Mouse (Mus musculus) thymus, adult 2 months (tissue): ENCODE results near the gene Pde10a. TPM values are rescaled to one million over a fixed set of nuclear protein-coding genes. Genes with fewer than 3 reads are reported as not detected.

Source experiments
- DNase-seq: peaks from one replicate; pipeline ENCODE4 v3.0.0; 2021
- H3K27ac ChIP-seq: fragments of 200-500 bp; 2 replicates; pipeline ENCODE4 v1.5.1; 2012; ENCODE audit warnings: low read length, control low read depth; ENCODE audit not compliant: control insufficient read depth, insufficient read depth
- H3K27me3 ChIP-seq: fragments of 200-500 bp; 2 replicates; pipeline ENCODE4 v1.6.1; 2012; ENCODE audit warnings: mild to moderate bottlenecking, low read length, moderate library complexity, mixed read lengths; ENCODE audit not compliant: control insufficient read depth, insufficient read depth
- H3K36me3 ChIP-seq: fragments of 200-500 bp; 2 replicates; pipeline ENCODE4 v1.6.1; 2012; ENCODE audit warnings: mild to moderate bottlenecking, low read length, moderate library complexity; ENCODE audit not compliant: control insufficient read depth, insufficient read depth
- H3K4me1 ChIP-seq: fragments of 200-500 bp; replicated peaks from 2 replicates; pipeline ENCODE4 v1.6.1; 2012; ENCODE audit warnings: low read length; ENCODE audit not compliant: control insufficient read depth, insufficient read depth
- H3K4me3 ChIP-seq: fragments of 200-500 bp; 2 replicates; pipeline ENCODE4 v1.5.1; 2012; ENCODE audit warnings: mild to moderate bottlenecking, low read length, control low read depth, moderate library complexity; ENCODE audit not compliant: control insufficient read depth, insufficient read depth
- CTCF ChIP-seq: fragments of 200-500 bp; IDR thresholded peaks from 2 replicates; pipeline ENCODE4 v1.5.1; 2012; ENCODE audit warnings: mild to moderate bottlenecking, control low read depth, low read length, moderate library complexity, borderline replicate concordance; ENCODE audit not compliant: control insufficient read depth, poor library complexity, insufficient read depth; ENCODE audit errors: extremely low read depth
- POLR2A ChIP-seq: fragments of 200-500 bp; IDR thresholded peaks from 2 replicates; pipeline ENCODE4 v1.6.1; 2012; ENCODE audit warnings: mild to moderate bottlenecking, low read length, control low read depth, moderate library complexity; ENCODE audit not compliant: control insufficient read depth, poor library complexity, insufficient read depth; ENCODE audit errors: extremely low read depth
- WGBS: fragments of 180-500 bp; shearing (Covaris S2); methylation state at CpG from one replicate; pipeline ENCODE4 v1.1.7; 2018; 5-methylcytosine and 5-hydroxymethylcytosine counted together
- polyA plus RNA-seq: library from polyadenylated mRNA; depleted of rRNA; stranded (reverse); fragments of >200 nt; gene quantifications from 2 replicates; pipeline ENCODE4 v1.2.3, GENCODE M21; 2012

Pde10a gene
- polyA plus RNA-seq, 1 experiment: 4.8 TPM

DNA sequence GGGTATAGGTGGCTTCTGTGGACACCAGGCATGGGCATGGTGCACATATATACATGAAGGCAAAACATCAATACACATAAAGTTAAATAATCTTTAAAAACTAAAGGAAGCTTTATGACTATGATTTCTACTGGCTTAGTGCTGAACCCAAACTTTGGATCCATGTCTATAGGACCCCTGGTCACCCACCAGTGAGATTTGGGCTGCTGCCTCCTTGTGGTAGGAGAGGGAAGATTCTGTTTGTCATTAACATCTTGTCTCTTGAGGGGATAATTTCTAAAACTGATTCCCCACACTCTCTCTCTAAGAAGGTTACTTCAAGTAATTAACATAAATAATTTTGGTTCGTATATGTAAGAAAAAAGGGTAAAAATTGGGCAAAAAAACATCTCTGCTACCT is 220.2 kb downstream of the Pde10a start:
- Histone ChIP-seq H3K4me1 (no peaks in the 10 kb centered on the region), H3K36me3 (no peaks in the 10 kb centered on the region), H3K27me3 (no peaks in the 10 kb centered on the region), H3K27ac (no peak overlapping the region), H3K4me3 (no peak overlapping the region)
- no peak for TF ChIP-seq CTCF
- TF ChIP-seq POLR2A: no peak
- no peak for DNase-seq
- WGBS: 77% methylated on average over 1 of the region's 1 CpGs

DNA sequence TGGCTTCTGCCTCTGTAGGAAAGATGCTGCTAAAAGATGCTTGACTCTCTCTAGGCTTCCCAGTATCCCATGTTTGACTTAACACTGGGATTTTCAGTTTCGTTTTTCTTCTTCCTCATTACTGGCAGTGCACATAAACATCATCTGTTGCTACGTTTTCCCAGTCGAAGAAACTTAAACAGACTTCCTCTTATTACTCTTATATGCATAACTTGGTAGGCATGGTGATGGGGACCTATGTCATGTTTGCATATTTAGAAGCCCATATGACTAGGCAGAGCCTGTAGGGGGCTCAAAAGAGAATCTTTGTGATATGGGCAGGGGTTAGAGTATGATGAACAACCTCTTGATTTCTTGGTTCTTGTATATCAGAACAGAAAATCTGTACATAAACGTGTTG is 224.3 kb downstream of the Pde10a start:
- Histone ChIP-seq H3K36me3 (no peaks in the 10 kb centered on the region), H3K4me1 (no peaks in the 10 kb centered on the region), H3K27ac (no peak overlapping the region), H3K4me3 (no peak overlapping the region), H3K27me3 (no peaks in the 10 kb centered on the region)
- TF ChIP-seq POLR2A (no peak), CTCF (no peak)
- 44% methylated on average over 4 of the region's 4 CpGs for WGBS
- no peak for DNase-seq

DNA sequence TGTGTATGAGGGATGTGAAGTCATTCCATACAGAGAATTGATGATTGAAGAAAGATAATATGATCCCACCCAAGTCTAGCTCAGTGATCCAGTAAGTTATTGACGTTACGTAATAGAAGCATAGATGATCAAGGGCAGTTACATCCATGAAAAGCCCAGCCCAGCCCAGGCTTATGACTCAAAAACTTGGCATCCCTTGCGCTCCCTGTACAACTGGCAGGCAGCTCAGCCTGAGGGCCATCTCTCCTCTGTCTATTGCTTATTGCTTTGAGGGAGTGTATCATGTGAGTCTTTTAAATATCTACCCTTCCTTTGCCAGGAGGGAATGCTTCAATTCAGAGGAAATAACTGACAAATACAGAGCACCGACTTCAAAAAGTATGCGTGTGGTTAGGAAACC is 232.4 kb downstream of the Pde10a start:
- H3K27me3 ChIP-seq: no peaks in the 10 kb centered on the region
- H3K4me3 ChIP-seq: no peak overlapping the region
- TF ChIP-seq CTCF (no peak), POLR2A (no peak)
- WGBS: 54% methylated on average over 5 of the region's 5 CpGs
- peaks cover 18% of the 10 kb centered on the region for H3K4me1 ChIP-seq
- no peak for DNase-seq
- H3K36me3 ChIP-seq: no peaks in the 10 kb centered on the region
- no peak overlapping the region for H3K27ac ChIP-seq

DNA sequence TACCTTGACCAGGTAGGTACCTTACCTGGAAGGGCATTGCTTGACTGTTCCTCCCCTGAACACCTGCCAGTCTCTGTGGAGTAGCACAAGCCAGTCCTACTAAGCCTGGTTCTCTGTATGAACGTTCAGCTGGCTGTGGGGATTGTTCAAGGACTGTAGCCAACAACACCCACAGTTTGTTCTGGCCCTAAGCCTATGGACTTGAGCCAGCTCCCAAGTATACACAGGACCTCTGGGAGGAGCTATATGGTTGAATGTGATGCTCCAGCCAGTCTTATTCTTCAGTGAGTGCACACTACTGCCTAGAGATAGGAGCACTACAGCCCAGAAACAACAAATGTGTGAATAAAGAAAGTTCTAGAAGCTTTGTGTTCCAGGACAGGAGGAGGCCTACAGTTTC is 238.1 kb downstream of the Pde10a start:
- no peak for DNase-seq
- no peak overlapping the region for H3K4me3 ChIP-seq

DNA sequence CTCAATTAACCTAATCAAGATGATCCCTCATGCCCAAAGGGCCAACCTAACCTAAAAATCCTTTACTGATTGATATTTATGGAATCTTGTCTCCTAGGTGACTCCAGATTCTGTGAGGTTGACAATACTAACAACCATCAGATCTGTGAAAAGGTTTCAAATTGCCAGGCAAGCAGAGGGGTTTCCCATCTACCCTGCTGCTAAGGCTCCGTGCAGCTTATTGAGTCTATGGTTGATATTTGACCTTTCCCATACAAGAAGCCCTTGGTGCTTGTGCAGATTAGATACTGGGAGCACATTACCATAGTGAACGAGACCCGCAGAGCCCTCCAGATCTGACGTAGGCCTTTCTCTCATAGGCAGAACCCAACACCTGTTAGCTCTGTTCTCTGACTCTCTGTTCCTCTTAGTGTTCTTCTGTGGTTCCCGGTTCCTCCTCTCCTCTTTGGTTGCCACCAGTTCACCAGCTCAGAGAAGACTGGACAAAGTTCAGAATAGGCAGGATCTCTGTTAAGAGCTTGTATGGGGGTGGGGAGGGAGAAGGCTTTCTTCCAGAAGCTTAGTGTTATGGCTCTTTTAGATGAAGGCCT is 240.9 kb downstream of the Pde10a start:
- TF ChIP-seq POLR2A (no peak), CTCF (no peak)
- Histone ChIP-seq H3K27me3 (no peaks in the 10 kb centered on the region), H3K4me1 (no peaks in the 10 kb centered on the region), H3K4me3 (no peak overlapping the region), H3K27ac (no peak overlapping the region), H3K36me3 (no peaks in the 10 kb centered on the region)
- WGBS: 82% methylated on average over 5 of the region's 5 CpGs
- DNase-seq: no peak

More for the DNA sequence above, 238.1 kb downstream of the Pde10a start:
- 77% methylated on average over 1 of the region's 1 CpGs for WGBS
- H3K27ac ChIP-seq: no peak overlapping the region
- TF ChIP-seq CTCF: no peak
- TF ChIP-seq POLR2A: no peak
- no peaks in the 10 kb centered on the region for H3K27me3 ChIP-seq
- no peaks in the 10 kb centered on the region for H3K36me3 ChIP-seq
- H3K4me1 ChIP-seq: peaks cover 6% of the 10 kb centered on the region

DNA sequence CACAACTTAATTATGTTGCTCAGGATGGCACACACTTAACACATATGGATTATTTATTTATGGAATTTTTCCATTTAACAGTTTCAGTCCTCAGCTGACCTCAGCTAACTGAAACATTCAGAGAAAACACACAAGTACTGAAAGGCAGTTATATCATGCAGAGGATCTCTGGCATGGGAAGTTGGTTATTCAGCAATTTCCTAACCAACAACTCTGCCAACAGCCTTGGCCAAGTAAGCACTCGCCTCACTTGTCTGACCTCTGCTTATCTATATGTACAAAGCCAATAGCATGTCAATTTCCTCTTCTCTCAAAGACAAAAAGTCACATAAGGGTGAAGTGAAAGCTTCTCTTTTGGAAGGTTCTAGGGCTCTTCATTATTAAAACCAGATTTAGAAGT is 244.0 kb downstream of the Pde10a start:
- no peak for DNase-seq
- H3K27me3 ChIP-seq: no peaks in the 10 kb centered on the region
- no peaks in the 10 kb centered on the region for H3K36me3 ChIP-seq
- H3K4me1 ChIP-seq: no peaks in the 10 kb centered on the region
- H3K27ac ChIP-seq: no peak overlapping the region
- no peak overlapping the region for H3K4me3 ChIP-seq
- WGBS: 39% methylated on average over 1 of the region's 1 CpGs
- TF ChIP-seq POLR2A: no peak
- no peak for TF ChIP-seq CTCF

DNA sequence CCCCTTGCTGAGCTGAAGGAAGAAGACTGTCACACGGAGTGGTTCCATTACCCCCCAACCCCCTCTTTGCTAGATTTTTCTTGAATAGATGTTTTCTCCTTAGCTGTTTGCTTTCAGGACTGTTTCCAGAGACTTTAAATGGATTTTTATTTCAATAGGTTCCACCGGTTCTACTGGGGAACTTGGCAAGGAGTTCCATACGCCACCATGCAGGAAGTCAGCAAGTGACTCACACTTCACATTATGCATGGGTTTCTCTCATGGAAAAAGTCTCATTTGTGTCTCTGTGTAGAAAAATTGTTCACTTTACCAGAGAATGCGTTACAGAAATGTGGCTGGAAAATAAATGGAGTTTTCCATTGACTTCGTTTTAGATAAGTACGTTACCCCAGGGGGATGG is 248.2 kb downstream of the Pde10a start:
- DNase-seq: no peak
- TF ChIP-seq POLR2A (no peak), CTCF (no peak)
- Histone ChIP-seq H3K4me3 (no peak overlapping the region), H3K27ac (no peak overlapping the region), H3K4me1 (no peaks in the 10 kb centered on the region), H3K36me3 (no peaks in the 10 kb centered on the region), H3K27me3 (no peaks in the 10 kb centered on the region)
- 80% methylated on average over 6 of the region's 6 CpGs for WGBS
